Mouse (Mus musculus) cerebellum, adult 9-11 months (tissue): ENCODE results near the gene Amph.
"Not testable (repeated sequence)": the region's sequence is repeated elsewhere in the genome, so short reads cannot be mapped to it uniquely, and the experiment has no call there.

Source experiments
- DNase-seq: peaks from one replicate; pipeline ENCODE4 v3.0.0; 2022

Amph gene

GRCm38 (mm10) chr13:19026923-19027322 is 78.9 kb downstream of the Amph start:
- peak; percentile 70 for DNase-seq

DNA sequence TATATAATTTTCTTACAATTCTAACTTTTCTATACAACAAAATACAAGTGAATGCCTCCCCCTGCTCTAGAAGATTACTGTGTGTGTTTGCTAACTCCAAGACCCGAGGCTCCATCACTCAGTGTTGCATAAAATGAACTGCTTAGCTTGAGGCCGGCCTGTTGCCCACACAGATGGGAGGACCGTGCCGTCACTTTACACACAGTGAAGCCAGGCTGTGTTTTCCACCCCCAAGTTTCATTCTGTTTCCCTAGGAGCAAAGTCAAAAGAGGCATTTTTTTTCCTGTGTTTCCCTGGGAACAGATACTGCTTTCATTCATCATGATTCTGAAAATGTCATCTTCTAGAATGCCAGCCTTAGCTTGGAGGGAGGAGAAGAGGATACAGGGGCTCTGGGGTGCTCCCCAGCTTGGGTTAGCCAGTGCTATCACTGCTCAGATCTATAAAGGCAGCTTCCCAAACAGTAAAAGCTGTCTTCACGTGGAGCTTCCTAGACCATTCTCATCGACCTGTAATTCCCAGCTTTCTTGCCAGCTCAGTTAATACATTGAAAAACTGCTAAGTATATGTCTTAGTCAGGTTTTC is 79.9 kb downstream of the Amph start:
- peak; percentile 79 for DNase-seq

DNA sequence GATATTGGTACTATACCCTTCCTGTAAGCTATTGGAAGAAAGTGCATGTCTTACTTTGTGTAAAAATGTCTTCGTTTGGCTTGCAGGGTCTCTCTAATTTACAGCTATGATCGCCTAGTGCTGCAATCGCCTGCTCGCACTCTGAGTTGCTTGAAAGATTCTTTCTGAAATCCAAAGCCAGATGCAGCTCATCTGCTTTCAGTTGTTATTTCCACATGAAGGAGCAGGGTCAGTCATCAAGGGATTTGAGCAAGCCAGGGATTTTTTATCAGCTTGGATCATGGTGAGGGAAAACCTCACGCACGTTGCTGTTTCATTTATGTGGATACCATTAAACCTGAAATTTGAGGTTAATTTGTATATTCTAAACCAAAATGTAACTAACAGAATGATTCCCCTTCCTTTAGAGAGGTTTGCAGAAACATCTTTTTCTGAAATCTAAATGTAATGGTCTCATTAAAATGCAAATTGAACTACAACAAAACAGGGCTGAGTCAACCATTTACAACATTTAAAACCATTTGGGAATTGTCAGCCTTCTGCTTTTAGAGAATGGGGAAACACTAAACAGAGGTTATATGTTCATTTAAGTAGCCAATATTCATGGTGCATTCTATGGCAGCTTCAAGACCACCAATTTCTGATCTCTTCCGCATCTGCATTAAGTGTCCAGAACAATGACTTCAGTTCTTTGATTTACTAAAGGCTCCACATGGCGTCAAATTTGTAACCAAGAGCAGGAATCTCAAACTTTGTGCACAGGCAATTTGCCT is 84.1 kb downstream of the Amph start:
- DNase-seq, result no peak

- DNase-seq, result no peak
Measured at GRCm38 (mm10) chr13:19052090-19052489, 104.1 kb downstream of the Amph start.

DNA sequence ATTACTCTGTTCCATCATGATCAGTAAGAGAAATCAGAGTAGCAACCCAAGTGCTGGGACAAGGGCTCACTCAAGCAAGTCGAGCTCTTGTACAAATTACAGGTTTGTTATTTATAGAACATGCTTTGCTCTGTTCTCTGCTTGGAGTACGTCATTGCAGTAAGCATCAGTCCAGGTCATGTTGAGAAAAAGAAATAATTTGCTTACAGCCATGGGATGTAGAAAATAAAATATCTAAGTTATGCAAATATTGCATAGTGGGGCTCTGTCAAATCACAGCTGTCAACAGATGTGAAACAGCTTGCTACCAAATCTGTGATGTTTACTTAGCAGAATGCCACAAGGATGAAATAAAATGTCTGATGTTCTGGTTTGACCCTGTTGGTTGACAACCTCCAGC is 106.5 kb downstream of the Amph start:
- no peak for DNase-seq

DNA sequence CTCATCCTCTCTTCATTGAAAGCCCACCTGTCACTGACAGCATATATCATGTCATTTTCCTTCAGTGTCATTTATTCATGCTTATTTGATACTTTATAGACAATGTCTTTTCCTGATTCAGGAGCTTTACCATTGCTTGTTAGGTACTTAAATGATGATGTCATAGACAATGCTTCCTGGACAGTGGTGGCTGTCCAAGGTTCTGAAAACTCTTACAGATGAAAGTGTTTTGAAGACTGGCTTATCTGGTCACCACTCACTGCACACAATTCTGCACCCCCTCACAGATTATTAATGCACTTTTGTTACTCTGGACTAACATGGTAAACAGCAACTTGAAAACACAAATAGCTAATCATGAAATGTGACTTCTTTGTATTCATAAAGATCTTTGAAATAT is 124.3 kb downstream of the Amph start:
- no peak for DNase-seq

DNA sequence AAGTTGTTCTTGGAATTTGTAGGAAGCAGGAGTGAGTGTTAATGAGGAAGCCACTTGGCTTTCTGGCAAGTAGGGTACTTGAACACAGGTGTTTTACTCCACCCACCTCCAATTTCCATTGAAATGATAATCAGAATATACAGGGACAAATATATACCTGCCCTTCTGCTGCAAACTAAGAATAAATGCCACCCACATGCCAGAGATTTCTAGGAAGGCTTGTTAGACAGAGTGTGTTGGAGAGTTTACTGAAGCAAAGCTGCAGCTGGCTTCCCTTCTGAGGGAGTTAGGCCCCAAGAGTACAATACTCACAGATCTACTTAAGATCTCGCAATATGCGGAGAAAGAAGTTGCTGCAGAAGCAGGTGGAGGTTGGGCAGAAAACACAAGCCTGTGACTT is 129.4 kb downstream of the Amph start:
- DNase-seq, result no peak

- no peak for DNase-seq
Measured at GRCm38 (mm10) chr13:19081932-19082331, 133.9 kb downstream of the Amph start.

DNA sequence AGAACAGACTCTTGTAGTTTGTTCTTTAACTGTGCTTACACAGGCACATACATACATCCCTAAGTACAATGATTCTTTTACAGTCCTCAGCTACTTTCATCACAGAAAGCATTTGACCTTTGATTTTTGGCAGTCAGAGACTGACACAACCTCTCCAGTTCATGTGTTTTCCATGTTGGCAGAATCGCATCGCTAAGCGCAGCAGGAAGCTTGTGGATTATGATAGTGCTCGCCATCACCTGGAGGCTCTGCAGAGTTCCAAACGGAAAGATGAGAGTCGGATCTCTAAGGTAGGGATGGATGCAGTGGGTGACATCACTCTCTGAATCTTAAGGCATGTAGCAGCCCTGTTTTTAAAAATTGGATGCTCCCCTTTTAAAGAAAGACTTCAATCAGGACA is 146.6 kb downstream of the Amph start:
- peak; percentile 52 for DNase-seq

DNA sequence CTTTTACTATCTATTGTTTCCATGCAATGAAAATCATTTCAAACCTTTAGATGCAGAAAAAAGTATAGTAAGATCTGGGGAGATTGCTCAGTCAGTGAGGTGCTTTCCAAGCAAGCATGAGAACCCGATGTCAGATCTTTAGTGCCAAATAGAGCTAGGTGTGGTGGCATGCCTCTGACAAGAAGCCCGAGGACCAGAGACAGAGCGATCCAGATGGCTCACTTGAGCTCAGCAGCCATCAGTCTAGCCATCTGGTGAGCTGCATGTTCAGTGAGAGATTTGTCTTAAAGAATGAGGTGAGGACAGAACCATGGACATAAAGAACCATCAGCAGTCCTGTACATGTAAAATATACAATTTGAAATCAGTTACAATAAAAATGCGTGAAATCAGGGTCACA is 149.1 kb downstream of the Amph start:
- peak; percentile 85 for DNase-seq

DNA sequence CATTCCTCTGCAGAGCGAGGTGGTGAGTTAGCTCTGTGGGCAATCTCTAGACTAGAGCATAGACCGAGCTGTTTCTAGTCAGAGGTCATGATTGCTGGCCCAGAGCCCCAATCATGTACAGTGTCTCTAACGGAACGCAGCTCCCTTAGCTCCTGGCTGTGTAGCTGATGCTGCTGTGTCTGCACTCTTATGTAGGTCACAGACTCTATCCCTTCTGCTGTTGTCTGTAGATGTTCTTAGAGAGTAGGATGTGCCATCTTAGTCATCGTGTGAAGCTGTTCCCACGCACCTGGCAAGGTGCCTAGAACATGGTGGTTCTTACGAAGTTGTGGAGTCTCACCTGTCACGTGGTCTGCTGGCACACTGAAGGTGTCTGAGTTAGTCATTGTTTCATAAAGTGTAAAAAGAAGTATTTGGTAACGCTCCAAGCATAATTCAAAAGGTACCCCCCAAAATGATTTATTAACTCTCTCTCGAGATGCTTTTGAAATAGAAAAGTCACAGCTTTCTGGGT is 153.9 kb downstream of the Amph start:
- peak; percentile 31 for DNase-seq

DNA sequence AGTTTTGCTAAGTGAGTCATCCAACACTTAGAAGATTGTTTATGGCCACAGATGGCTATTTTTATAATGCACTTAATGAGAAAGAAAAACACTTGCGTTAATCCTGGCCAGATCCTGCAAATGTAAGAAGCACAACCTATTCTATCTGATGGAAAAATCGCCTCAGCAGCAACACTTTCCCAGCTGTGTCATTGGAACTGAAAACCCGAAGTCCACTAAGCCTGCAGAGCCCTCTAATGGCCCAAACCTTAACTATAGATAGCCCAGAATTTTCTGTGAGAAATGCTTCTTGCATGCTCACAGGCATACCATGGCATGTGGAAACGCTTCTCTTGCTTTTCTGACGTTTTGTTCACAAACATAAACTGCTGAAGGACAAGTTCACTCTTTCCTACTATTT is 158.4 kb downstream of the Amph start:
- DNase-seq, result peak; percentile 23

DNA sequence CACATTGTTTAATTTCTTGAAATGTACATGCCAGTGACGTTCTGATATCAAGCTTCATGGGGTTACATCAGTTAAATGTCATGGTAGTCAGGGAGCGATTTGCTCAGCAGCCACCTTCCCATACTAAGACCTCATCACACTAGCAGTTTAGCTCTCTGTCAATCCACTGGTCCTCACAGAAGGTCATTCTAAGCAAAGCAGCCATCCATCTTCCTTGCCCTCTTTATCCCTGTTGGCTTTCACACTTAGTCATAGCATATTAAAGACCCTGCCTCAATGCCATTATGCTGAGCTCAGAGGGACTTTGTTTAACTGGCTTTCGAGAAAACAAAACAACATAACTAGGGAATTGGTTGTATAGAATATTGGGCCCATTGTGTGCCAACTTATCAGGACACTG is 161.3 kb downstream of the Amph start:
- DNase-seq, result no peak

GRCm38 (mm10) chr13:19113034-19113922 is 165.3 kb downstream of the Amph start:
- DNase-seq, result no peak

- DNase-seq, result not testable (repeated sequence)
Measured at GRCm38 (mm10) chr13:19114761-19115160, 166.8 kb downstream of the Amph start.

GRCm38 (mm10) chr13:19126912-19127552 is 179.0 kb downstream of the Amph start:
- DNase-seq, result no peak

DNA sequence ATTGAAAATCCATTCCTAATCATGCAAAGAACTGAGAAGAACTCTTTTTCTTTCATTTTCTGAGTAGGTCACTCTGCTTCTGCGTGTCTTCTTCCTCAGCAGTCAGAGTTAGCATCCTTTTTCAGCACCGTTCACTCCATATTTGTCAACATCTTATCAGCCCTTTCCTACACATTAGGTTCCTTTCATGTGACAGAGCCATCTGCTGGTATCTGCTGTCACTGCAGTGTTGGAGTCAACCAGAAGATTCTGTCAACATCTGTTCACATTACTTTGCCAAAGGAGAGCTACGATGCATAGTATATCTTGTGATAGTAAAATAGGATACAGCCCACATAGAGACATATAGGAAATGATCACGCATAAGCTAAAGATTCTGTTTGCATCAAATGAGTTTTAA is 185.8 kb downstream of the Amph start:
- peak; percentile 38 for DNase-seq

DNA sequence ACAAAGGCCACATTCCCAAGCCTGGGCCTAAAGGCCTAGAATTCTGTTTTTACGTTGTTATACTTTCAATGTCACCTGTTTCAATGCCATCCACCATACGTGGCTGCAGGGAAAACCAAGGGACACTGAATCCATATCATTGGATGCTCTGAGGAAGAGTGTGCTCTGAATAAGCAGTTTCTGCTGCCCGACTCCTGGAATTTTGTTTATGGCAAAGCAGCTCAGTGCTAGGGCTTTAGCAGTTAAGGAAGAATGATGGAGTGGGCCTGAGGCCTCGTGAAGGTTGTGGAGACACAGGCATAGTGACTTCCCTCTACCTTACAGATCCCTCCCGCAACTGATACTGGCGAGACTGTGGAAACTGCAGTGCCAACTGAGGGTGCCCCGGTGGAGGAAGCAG is 189.2 kb downstream of the Amph start:
- DNase-seq, result no peak

DNA sequence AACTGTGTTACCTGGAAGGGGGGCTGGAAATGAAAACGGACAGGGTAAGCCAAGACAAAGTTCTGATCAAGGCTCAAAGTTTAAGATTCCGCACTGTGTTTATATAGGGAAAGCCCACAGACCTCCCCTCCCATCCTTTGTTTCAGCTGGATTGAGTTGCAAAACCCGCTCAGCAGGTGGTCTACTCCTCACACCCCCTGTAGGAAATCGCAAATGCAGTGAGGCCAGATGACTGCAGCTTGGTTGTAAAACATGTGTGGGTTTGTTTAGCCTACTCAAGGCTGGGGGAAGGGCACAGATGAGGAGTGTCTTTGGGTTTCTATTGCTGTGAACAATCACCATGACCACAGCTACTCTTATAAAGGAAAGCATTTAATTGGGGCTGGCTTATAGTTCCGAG is 189.9 kb downstream of the Amph start:
- no peak for DNase-seq

- DNase-seq, result no peak
Measured at GRCm38 (mm10) chr13:19138550-19138949, 190.5 kb downstream of the Amph start.

DNA sequence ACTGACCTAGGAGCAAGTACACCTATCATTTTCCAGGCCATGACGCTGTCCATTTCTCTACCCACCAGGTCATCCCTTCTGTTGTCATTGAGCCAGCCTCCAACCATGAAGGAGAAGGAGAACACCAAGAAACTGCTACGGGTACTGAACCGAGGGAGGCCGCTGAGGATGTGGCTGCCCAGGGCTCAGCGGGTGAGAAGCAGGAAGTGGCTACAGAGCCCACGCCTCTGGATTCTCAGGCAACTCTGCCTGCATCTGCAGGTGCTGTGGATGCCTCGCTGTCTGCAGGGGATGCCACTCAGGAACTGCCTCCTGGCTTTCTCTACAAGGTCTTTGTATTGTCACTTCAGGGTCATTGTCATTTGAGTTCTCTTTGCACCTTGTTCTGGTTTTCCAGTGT is 191.1 kb downstream of the Amph start:
- no peak for DNase-seq

DNA sequence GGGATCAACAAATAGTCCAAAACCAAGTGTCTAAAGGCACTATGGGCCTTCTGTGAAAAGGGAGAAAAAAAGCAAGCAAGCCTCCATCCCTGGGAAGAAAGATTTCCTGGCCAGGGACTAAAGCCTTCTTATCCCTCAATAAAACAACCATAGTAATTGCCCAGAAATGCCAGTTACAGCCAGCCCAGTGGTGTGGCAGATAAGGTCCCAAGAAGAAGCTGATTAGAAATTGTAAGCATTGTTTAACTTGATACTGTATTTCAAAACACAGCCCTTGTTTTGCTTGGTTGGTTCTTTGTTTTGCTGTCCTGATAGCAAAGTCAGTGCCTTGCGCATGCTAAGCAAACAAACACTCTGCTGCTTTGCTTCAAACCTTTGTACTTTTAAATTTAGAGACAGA is 191.8 kb downstream of the Amph start:
- no peak for DNase-seq

- DNase-seq, result no peak
Measured at GRCm38 (mm10) chr13:19143766-19144165, 195.8 kb downstream of the Amph start.
